Mouse (Mus musculus) heart, adult 2 months (tissue): ENCODE measurements around the gene Tub. TPM values are rescaled to one million over a fixed set of nuclear protein-coding genes. Genes with fewer than 3 reads are reported as not detected.

ENCODE experiments used
- DNase-seq, 2 experiments: peaks; one replicate each; pipeline ENCODE4 v3.0.0; 2021
- H3K27ac ChIP-seq: fragments of 200-600 bp; 2 replicates; pipeline ENCODE4 v1.8.1; 2022
- H3K27me3 ChIP-seq: fragments of 200-500 bp; 2 replicates; pipeline ENCODE4 v1.6.1; 2012; ENCODE audit warnings: mild to moderate bottlenecking, low read length, inconsistent platforms, mixed read lengths; ENCODE audit not compliant: control insufficient read depth, insufficient read depth
- H3K36me3 ChIP-seq: fragments of 200-500 bp; 2 replicates; pipeline ENCODE4 v1.6.1; 2012; ENCODE audit warnings: low read length, inconsistent platforms; ENCODE audit not compliant: control insufficient read depth, insufficient read depth
- H3K4me1 ChIP-seq: fragments of 200-500 bp; 2 replicates; pipeline ENCODE4 v1.6.1; 2011; ENCODE audit warnings: low read length; ENCODE audit not compliant: control insufficient read depth, insufficient read depth
- H3K4me3 ChIP-seq: fragments of 200-600 bp; 2 replicates; pipeline ENCODE4 v1.8.1; 2022
- H3K79me2 ChIP-seq: fragments of 200-500 bp; replicated peaks from 2 replicates; pipeline ENCODE4 v1.6.1; 2012; ENCODE audit warnings: mild to moderate bottlenecking, inconsistent platforms, low read length, moderate library complexity, mixed read lengths; ENCODE audit not compliant: control insufficient read depth, insufficient read depth
- H3K9ac ChIP-seq: fragments of 200-500 bp; 2 replicates; pipeline ENCODE4 v1.6.1; 2012; ENCODE audit warnings: low read depth, mild to moderate bottlenecking, control low read depth, inconsistent platforms, low read length, mixed read lengths
- CTCF ChIP-seq: fragments of 200-600 bp; IDR thresholded peaks from 2 replicates; pipeline ENCODE4 v1.8.1; 2022; ENCODE audit warnings: antibody characterized with exemption, mild to moderate bottlenecking, moderate library complexity
- EP300 ChIP-seq: fragments of 200-500 bp; IDR thresholded peaks from 2 replicates; pipeline ENCODE4 v1.6.1; 2011; ENCODE audit warnings: low read depth, low read length, control low read depth; ENCODE audit not compliant: insufficient read depth
- POLR2A ChIP-seq: fragments of 200-500 bp; IDR thresholded peaks from 2 replicates; pipeline ENCODE4 v1.6.1; 2011; ENCODE audit warnings: mild to moderate bottlenecking, low read depth, low read length, control low read depth; ENCODE audit not compliant: insufficient read depth
- WGBS: fragments of 180-500 bp; shearing (Covaris S2); methylation state at CpG from one replicate; pipeline ENCODE4 v1.1.7; 2018; 5-methylcytosine and 5-hydroxymethylcytosine counted together
- intact Hi-C: fragments of 180-260 bp; cut with DNase I; formaldehyde crosslinking; loops from one replicate; pipeline ENCODE4 v1.15.1; 2025
- polyA plus RNA-seq: library from polyadenylated mRNA; depleted of rRNA; stranded (reverse); fragments of >200 nt; gene quantifications from 2 replicates; pipeline ENCODE4 v1.2.3, GENCODE M21; 2012
- total RNA-seq, 2 experiments: library from RNA; stranded (reverse); gene quantifications; 2 replicates each; pipeline ENCODE4 v1.2.3; 2021

Gene Tub
- total and polyA plus RNA-seq, 3 experiments: 0.26 to 0.52 (median 0.45) TPM

GRCm38 (mm10) chr7:108993230-108993629, 43.1 kb downstream of the Tub start:
- Histone ChIP-seq H3K27me3 (no peaks in the 10 kb centered on the region), H3K9ac (no peak overlapping the region), H3K79me2 (no peaks in the 10 kb centered on the region), H3K4me1 (peaks cover 4% of the 10 kb centered on the region; the same call in 1 of the 2 replicates), H3K4me3 (no peak overlapping the region), H3K27ac (no peak overlapping the region), H3K36me3 (no peaks in the 10 kb centered on the region)
- intact Hi-C loops: no loop called here
- TF ChIP-seq EP300 (0 out of 2 replicates have a peak, but pooled peaks have one; percentile 52), CTCF (peak; percentile 31), POLR2A (no peak)
- 42% methylated on average over 7 of the region's 7 CpGs for WGBS
- peak; percentile 60 to 75 for DNase-seq

- H3K79me2 ChIP-seq: no peaks in the 10 kb centered on the region
- TF ChIP-seq EP300 (no peak), CTCF (no peak)
- H3K27me3 ChIP-seq: no peaks in the 10 kb centered on the region
- no peaks in the 10 kb centered on the region for H3K36me3 ChIP-seq
- H3K27ac ChIP-seq: no peak overlapping the region
- DNase-seq: peak in 1 of 2 experiments; percentile 41
- H3K9ac ChIP-seq: no peak overlapping the region
- no peak overlapping the region for H3K4me3 ChIP-seq
- intact Hi-C loops: no loop called here
- WGBS: 70% methylated on average over 3 of the region's 3 CpGs
- H3K4me1 ChIP-seq: peaks cover 4% of the 10 kb centered on the region; the same call in 1 of the 2 replicates
Measured at GRCm38 (mm10) chr7:108993881-108994291, 43.7 kb downstream of the Tub start.

GRCm38 (mm10) chr7:108996156-108996555, 46.0 kb downstream of the Tub start:
- H3K4me1 ChIP-seq: peaks cover 4% of the 10 kb centered on the region; the same call in 1 of the 2 replicates
- TF ChIP-seq CTCF: no peak
- no peak for TF ChIP-seq EP300
- TF ChIP-seq POLR2A: no peak
- no peak overlapping the region for H3K9ac ChIP-seq
- no peaks in the 10 kb centered on the region for H3K79me2 ChIP-seq
- H3K27ac ChIP-seq: no peak overlapping the region
- intact Hi-C loops: no loop called here
- H3K27me3 ChIP-seq: no peaks in the 10 kb centered on the region
- DNase-seq: no peak
- WGBS: 78% methylated on average over 6 of the region's 6 CpGs
- H3K4me3 ChIP-seq: no peak overlapping the region
- no peaks in the 10 kb centered on the region for H3K36me3 ChIP-seq

- intact Hi-C loops: no loop called here
Measured at GRCm38 (mm10) chr7:109000315-109000954, 50.3 kb downstream of the Tub start.

GRCm38 (mm10) chr7:109001971-109002370, 51.8 kb downstream of the Tub start:
- Histone ChIP-seq H3K27ac (no peak overlapping the region), H3K4me3 (no peak overlapping the region), H3K9ac (no peak overlapping the region), H3K79me2 (no peaks in the 10 kb centered on the region), H3K4me1 (no peaks in the 10 kb centered on the region), H3K36me3 (no peaks in the 10 kb centered on the region), H3K27me3 (no peaks in the 10 kb centered on the region)
- no peak for DNase-seq
- WGBS: 71% methylated on average over 4 of the region's 4 CpGs
- no peak for TF ChIP-seq CTCF
- no peak for TF ChIP-seq EP300
- intact Hi-C loops: no loop called here

More at GRCm38 (mm10) chr7:109000315-109000954, 50.3 kb downstream of the Tub start:
- Histone ChIP-seq H3K36me3 (no peaks in the 10 kb centered on the region), H3K9ac (no peak overlapping the region), H3K4me1 (no peaks in the 10 kb centered on the region), H3K27ac (no peak overlapping the region), H3K27me3 (no peaks in the 10 kb centered on the region), H3K79me2 (no peaks in the 10 kb centered on the region), H3K4me3 (no peak overlapping the region)
- peak in 1 of 2 experiments; percentile 13 for DNase-seq
- no peak for TF ChIP-seq EP300
- no peak for TF ChIP-seq POLR2A
- peak; percentile 61 for TF ChIP-seq CTCF
- WGBS: 39% methylated on average over 4 of the region's 4 CpGs

- Histone ChIP-seq H3K36me3 (no peaks in the 10 kb centered on the region), H3K4me3 (no peak overlapping the region), H3K4me1 (no peaks in the 10 kb centered on the region), H3K9ac (no peak overlapping the region), H3K27ac (no peak overlapping the region), H3K79me2 (no peaks in the 10 kb centered on the region), H3K27me3 (no peaks in the 10 kb centered on the region)
- intact Hi-C loops: no loop called here
- TF ChIP-seq POLR2A (no peak), CTCF (no peak), EP300 (no peak)
- WGBS: 9% methylated on average over 3 of the region's 3 CpGs
- DNase-seq: no peak
Measured at GRCm38 (mm10) chr7:109003653-109004052, 53.5 kb downstream of the Tub start.
